Mouse (Mus musculus) erythroid progenitor cell, adult 5-6 weeks (primary cell): Measurements from ENCODE around the gene Tnik. TPM values are rescaled to one million over a fixed set of nuclear protein-coding genes. Genes with fewer than 3 reads are reported as not detected.
A peak's percentile ranks its signal among the peaks of the same experiment; 100 is the strongest.

ENCODE experiments used
- ATAC-seq: replicated peaks from 2 replicates; pipeline ENCODE4 v1.8.0; 2016; ENCODE audit warnings: moderate number of reproducible peaks, mild to moderate bottlenecking, moderate TSS enrichment, inconsistent platforms; ENCODE audit not compliant: poor library complexity, low FRiP score, severe bottlenecking
- total RNA-seq, 2 experiments: library from RNA; stranded (forward) in 1 of 2; stranded (reverse) in 1 of 2; fragments of 150-400 nt in 1 of 2; fragments of 186-747, 209-891 nt in 1 of 2; gene quantifications; 2 replicates each; pipeline versions ENCODE4 v1.2.3 to v1.2.4; 2015 to 2017; ENCODE audit warnings: low replicate concordance in 2 of 2

Gene Tnik
- total RNA-seq, 2 experiments from 2014 or later, result 2.5 to 7.1 TPM

DNA sequence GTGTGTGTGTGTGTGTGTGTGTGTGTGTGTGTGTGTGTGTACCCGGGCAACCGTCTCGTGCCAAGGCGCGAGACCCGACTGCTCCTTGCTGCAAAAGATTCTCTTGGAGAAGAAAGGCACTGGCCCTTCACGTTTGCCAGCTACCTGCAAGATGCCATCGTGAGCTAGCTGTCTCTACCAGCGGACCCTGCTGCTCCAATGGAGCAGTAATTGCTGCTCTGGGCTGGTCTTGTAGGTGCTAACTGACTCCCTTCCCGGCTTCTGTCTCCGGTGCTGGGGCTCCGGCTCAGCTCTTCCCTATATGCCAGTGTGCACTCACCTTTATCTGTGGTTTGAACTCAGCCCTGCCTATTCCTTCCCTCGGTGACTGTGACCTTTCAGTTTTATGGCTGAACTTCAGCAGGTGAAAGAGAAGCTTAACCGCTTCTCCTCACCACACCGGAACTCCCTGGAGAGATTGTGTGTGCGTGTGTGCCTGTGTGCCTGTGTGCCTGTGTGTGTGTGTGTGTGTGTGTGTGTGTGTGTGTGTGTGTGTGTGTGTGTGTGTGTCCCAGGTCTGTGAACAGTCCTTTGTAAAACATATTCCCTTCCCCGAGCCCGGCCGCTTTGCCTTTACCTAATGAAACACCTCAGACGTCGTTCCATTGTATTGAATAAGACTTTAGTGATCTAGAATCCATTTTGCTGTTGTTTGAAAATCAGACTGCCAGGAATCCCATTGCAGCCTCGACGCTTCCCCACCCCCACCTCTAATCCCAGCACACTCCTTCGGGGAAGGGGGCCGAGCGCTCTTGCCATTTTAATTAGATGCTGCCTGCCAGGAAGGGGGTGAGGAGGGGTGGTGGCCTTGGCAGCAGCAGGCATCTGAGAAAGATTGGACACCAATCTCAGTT is 1.2 kb downstream of the Tnik start:
- ATAC-seq, result no peak

DNA sequence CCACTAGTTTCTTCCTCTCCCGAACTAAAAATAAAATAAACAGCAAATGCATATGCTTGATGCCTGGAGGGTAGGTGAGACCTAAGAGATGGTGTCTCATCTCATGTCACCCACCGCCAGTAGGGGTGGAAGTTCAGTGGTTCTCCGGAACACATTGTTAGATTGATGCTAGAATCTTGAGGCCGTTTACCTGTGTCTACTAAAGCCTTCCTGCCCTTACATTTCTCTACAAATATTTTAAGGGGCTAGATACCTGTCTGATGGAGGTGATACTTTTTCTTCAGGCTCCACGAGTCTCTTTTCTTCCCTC is 1.8 kb downstream of the Tnik start:
- ATAC-seq, result no peak

DNA sequence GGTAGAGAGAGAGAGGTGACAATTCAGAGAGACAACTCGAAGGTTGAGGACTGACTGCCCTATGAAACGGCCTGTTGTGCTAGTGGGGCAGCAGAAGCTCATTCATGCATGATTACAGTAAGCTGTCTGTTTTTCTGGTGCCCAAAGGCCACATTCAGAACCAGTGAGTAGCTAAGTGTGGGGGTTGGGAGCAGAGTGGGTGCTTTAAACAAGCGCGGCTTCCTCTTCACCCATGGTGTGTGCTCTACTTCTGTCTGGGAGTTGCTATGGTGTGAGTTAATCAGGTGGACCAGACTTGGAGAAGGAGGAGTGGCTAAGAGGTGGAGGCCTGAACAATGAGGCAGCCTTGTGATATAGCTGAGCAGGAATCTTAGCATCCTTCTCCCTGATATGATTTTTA is 2.2 kb downstream of the Tnik start:
- no peak for ATAC-seq

DNA sequence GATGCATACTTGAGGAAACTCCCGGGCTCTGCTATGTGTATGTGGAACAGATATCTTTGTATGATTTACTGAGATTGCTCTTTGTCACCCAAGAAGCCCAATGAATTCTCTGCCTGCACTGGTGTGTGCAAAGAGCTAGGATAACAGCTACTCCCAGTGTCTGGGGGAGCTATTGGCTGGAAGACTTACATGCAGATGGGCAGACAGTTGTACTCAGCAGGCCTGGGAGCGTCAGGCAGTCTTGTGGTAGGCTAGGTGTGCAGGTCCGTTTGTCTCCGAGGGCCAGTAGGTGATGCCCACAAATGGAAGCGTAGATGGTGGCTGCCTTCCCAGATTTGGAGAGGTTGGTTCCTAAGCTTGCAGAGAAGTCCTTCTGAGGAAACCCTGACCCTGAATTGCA is 2.6 kb downstream of the Tnik start:
- ATAC-seq, result no peak

GRCm38 (mm10) chr3:28267211-28267610 is 4.2 kb downstream of the Tnik start:
- ATAC-seq, result no peak

DNA sequence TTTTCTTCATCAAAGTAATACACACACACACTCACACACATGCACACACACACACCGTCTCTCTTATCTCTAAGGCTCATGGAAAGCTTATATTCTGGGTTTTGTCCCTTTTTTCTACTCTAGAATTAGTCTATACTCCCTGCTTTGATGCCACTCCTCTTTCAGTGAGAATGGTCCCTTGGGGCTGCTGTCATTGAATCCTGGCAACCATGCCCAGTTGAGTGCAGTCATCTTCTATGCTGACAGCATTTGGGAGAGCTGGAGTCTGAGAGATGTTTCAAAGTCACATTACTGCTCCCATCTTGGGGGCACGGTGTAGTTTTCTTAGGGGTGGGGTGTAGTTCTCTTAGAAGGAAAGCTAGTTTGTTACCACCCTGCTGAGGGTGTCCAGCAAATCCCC is 6.7 kb downstream of the Tnik start:
- ATAC-seq, result no peak

- no peak for ATAC-seq
Observed at GRCm38 (mm10) chr3:28271884-28272283, 8.9 kb downstream of the Tnik start.

- ATAC-seq, result no peak
Observed at GRCm38 (mm10) chr3:28274763-28275162, 11.7 kb downstream of the Tnik start.

GRCm38 (mm10) chr3:28289693-28290092 is 26.7 kb downstream of the Tnik start:
- no peak for ATAC-seq

GRCm38 (mm10) chr3:28301378-28301777 is 38.4 kb downstream of the Tnik start:
- peak; percentile 71 for ATAC-seq

DNA sequence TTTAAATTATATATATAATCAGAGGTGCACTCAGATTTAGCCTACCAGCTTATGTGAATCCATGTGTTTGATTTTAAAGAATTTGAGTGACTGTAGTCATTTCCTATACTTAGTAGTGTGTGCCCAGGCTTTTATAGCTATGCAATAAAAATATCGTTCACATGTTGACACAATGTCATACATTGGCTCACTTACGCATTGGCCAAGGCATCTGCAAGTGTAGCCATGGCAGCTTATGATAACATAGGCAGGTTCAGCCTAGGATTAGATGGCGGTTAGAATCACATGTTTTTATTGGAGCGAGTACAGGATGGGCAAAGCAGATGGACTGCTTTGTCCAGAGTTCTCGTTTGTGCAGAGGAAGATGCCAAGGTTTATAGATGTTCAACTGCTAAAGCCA is 40.9 kb downstream of the Tnik start:
- ATAC-seq, result no peak

GRCm38 (mm10) chr3:28306852-28307251 is 43.8 kb downstream of the Tnik start:
- no peak for ATAC-seq

- ATAC-seq, result no peak
Observed at GRCm38 (mm10) chr3:28314438-28314837, 51.4 kb downstream of the Tnik start.

DNA sequence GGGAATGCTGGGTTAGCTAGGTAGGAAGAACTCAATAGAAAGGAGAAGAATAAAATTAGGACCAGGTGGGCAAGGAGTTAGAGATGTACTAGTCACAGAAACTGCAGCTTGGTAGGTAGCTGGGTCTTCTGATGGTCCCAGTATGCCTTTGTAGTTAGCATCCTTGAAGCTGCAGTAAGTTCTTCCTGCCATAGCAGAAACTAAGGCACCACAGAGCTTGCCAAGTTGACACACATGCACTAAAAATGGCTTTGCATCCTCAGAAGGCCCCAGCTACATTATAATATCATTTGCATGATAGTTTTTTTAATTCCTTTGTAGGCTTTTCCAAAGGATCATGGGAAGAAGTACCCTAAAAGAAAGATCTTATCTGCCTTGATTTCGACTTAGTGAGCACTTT is 54.3 kb downstream of the Tnik start:
- ATAC-seq, result no peak

- ATAC-seq, result no peak
Observed at GRCm38 (mm10) chr3:28321635-28322034, 58.6 kb downstream of the Tnik start.

DNA sequence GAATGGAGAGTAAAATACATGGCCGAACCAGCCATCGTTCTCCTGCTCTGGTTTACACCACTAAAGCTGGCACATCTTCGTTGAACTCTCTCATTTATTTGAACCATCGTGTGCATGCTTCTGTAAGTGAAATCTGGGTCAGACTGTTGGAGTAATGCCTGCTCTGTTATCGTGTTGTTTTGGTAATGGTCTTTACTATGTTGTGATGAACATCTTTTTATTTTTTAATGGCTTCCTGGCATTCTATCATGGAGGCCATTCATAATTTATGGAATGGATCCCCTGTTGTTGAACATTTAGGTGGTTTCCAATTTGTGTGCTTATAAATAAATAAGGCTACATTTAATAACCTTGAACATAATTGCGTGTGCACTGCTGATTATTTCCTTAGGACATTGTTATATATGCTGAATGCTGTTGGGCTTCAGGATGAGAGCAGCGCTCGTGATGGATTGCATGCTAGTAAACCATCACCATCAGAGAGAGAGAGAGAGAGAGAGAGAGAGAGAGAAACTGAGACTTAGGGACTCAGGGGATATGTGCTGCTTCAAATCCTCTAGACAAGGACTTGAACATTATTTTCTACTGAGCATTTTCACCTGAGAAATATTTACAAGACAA is 62.7 kb downstream of the Tnik start:
- ATAC-seq, result no peak

GRCm38 (mm10) chr3:28332316-28332715 is 69.3 kb downstream of the Tnik start:
- no peak for ATAC-seq

- ATAC-seq, result no peak
Observed at GRCm38 (mm10) chr3:28333869-28334268, 70.9 kb downstream of the Tnik start.

GRCm38 (mm10) chr3:28334547-28334946 is 71.5 kb downstream of the Tnik start:
- no peak for ATAC-seq

DNA sequence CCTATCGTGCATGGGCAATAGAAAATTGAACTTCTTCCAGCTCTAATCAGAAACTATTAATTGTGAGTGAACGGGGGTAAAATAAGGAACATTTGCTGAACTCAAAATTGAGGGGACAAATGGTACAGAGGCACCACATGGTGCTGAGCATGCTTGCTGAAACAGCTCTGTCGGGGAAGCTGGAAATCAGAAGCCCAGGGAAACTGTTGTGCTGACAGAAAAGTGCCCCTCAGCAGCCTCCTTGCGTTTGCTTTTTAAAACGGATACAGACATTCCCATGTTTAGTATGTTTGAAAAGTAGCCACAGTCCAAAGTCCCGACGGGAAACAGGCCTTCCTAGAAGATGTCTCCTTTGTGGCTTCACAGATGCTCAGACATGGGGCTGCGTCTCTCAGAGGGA is 77.1 kb downstream of the Tnik start:
- ATAC-seq, result no peak

GRCm38 (mm10) chr3:28343204-28343603 is 80.2 kb downstream of the Tnik start:
- ATAC-seq, result no peak

DNA sequence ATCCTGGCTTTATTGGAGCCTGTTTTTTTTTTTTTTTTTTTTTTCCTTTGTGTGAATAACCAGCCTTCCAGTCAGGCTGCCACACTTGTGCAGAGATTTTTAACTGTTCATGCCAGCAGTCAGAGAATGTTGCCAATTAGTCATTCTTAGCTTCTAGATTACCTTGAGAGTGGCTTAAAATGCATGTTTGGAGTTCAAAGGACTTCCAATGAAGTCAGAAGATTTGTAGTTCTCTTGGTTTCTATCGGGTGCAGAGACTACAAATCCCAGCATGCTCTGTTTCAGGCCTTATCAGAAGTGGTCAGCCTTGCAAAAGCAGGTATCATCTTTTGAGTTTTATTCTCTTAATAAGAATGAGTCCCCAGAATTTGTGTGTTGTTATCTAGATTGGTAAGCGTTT is 80.6 kb downstream of the Tnik start:
- no peak for ATAC-seq
